Mouse (Mus musculus) heart, postnatal 14 days (tissue): Measurements from ENCODE around the gene Tax1bp3. TPM values are rescaled to one million over a fixed set of nuclear protein-coding genes. Genes with fewer than 3 reads are reported as not detected.

ENCODE experiments used
- DNase-seq, 2 experiments: peaks; one replicate each; pipeline ENCODE4 v3.0.0; 2021 to 2022
- intact Hi-C: fragments of 180-260 bp; cut with DNase I; formaldehyde crosslinking; loops from one replicate; pipeline ENCODE4 v1.15.1; 2025
- total RNA-seq, 2 experiments: library from RNA; stranded (reverse); gene quantifications; 2 replicates each; pipeline ENCODE4 v1.2.3; 2021

The Tax1bp3 gene
- total RNA-seq, 2 experiments from 2014 or later, result 55.3 to 62.3 TPM

- intact Hi-C loops, result no loop called here
- no peak for DNase-seq
Measured at GRCm38 (mm10) chr11:73220651-73221050, 43.8 kb downstream of the Tax1bp3 start.

GRCm38 (mm10) chr11:73222846-73223245, 46.0 kb downstream of the Tax1bp3 start:
- no peak for DNase-seq
- intact Hi-C loops, result no loop called here

GRCm38 (mm10) chr11:73223966-73224365, 47.1 kb downstream of the Tax1bp3 start:
- peak; percentile 19 to 42 for DNase-seq

GRCm38 (mm10) chr11:73225856-73226255, 49.0 kb downstream of the Tax1bp3 start:
- no peak for DNase-seq
- intact Hi-C loops, result no loop called here

More at GRCm38 (mm10) chr11:73223966-73224365, 47.1 kb downstream of the Tax1bp3 start:
- intact Hi-C loops, result no loop called here

GRCm38 (mm10) chr11:73228881-73229280, 52.0 kb downstream of the Tax1bp3 start:
- DNase-seq, result no peak
- intact Hi-C loops, result no loop called here

- intact Hi-C loops, result no loop called here
- DNase-seq, result no peak
Measured at GRCm38 (mm10) chr11:73230081-73230480, 53.2 kb downstream of the Tax1bp3 start.

GRCm38 (mm10) chr11:73232513-73232912, 55.6 kb downstream of the Tax1bp3 start:
- intact Hi-C loops, result no loop called here
- no peak for DNase-seq

Other genes starting within 250 kb of the Tax1bp3 start
- 10 to 100 TPM; 18.4 to 19.3 TPM for gene Atp2a3, start 215.9 kb upstream of the Tax1bp3 start, total RNA-seq
- gene P2rx1, start 178.0 kb upstream of the Tax1bp3 start, total RNA-seq, result 1 to 10 TPM in 1 of 2 experiments, under 1 TPM in 1; 0.60 to 1.0 TPM
- 1 to 10 TPM; 1.4 to 1.8 TPM for gene Camkk1, start 158.1 kb upstream of the Tax1bp3 start, total RNA-seq
- 1 to 10 TPM; 7.6 to 7.8 TPM for gene Ncbp3, start 129.3 kb upstream of the Tax1bp3 start, total RNA-seq
- gene Itgae, start 86.5 kb upstream of the Tax1bp3 start, total RNA-seq, result under 1 TPM in 1 of 2 experiments, not detected in 1; 0.20 TPM
- gene Haspin, start 38.8 kb upstream of the Tax1bp3 start, total RNA-seq, result 1 to 10 TPM in 1 of 2 experiments, under 1 TPM in 1; 0.81 to 1.3 TPM
- 1 to 10 TPM; 6.9 to 7.7 TPM for gene P2rx5, start 16.7 kb upstream of the Tax1bp3 start, total RNA-seq
- 10 to 100 TPM; 72.4 to 75.5 TPM for gene Emc6, start within 50 bp of the Tax1bp3 start, total RNA-seq
- 10 to 100 TPM; 11.3 to 11.7 TPM for gene Ctns, start 22.0 kb downstream of the Tax1bp3 start, total RNA-seq
- gene Shpk, start 22.4 kb downstream of the Tax1bp3 start, total RNA-seq, result 1 to 10 TPM; 1.2 to 1.5 TPM
- under 1 TPM in 1 of 2 experiments, not detected in 1; 0.12 TPM for gene Trpv1, start 57.2 kb downstream of the Tax1bp3 start, total RNA-seq
- gene Trpv3, start 90.3 kb downstream of the Tax1bp3 start, total RNA-seq, result under 1 TPM; 0.10 TPM
- gene Aspa, start 152.5 kb downstream of the Tax1bp3 start, total RNA-seq, result 1 to 10 TPM in 1 of 2 experiments, under 1 TPM in 1; 0.76 to 1.2 TPM
- gene Gm49340, start 152.7 kb downstream of the Tax1bp3 start, total RNA-seq, result not detected
- gene Spata22, start 152.7 kb downstream of the Tax1bp3 start, total RNA-seq, result not detected
- not detected for gene Olfr20, start 173.7 kb downstream of the Tax1bp3 start, total RNA-seq
- gene Olfr376, start 194.2 kb downstream of the Tax1bp3 start, total RNA-seq, result not detected
- not detected for gene Olfr1, start 222.5 kb downstream of the Tax1bp3 start, total RNA-seq